Mouse (Mus musculus) liver, embryonic 11.5 days (tissue): ENCODE results near the gene Cd247. TPM values are rescaled to one million over a fixed set of nuclear protein-coding genes. Genes with fewer than 3 reads are reported as not detected.

Experiments
- ATAC-seq: fragments of 200-750 bp; cut with Nextera tagmentation; replicated peaks from 2 replicates; pipeline ENCODE4 v1.8.0; 2017; ENCODE audit warnings: moderate number of reproducible peaks, mild to moderate bottlenecking, moderate TSS enrichment, moderate library complexity; ENCODE audit not compliant: low FRiP score
- DNase-seq: peaks from one replicate; pipeline ENCODE4 v3.0.0-alpha.2; 2017; ENCODE audit warnings: low spot score
- H3K27ac ChIP-seq: fragments of 300-500 bp; sonication (generic); 2 replicates; pipeline ENCODE4 v1.5.1; 2014; ENCODE audit warnings: mild to moderate bottlenecking, low read depth, low read length, control low read depth
- H3K27me3 ChIP-seq: fragments of 300-500 bp; sonication (generic); replicated peaks from 2 replicates; pipeline ENCODE4 v1.6.1; 2014; ENCODE audit warnings: low read length, mixed read lengths; ENCODE audit not compliant: control insufficient read depth, insufficient read depth
- H3K36me3 ChIP-seq: fragments of 300-500 bp; sonication (generic); 2 replicates; pipeline ENCODE4 v1.6.1; 2014; ENCODE audit warnings: mild to moderate bottlenecking, low read length, moderate library complexity, mixed read lengths; ENCODE audit not compliant: control insufficient read depth, insufficient read depth
- H3K4me1 ChIP-seq: fragments of 300-500 bp; sonication (generic); replicated peaks from 2 replicates; pipeline ENCODE4 v1.6.1; 2014; ENCODE audit warnings: low read length, mixed read lengths; ENCODE audit not compliant: control insufficient read depth, insufficient read depth
- H3K4me2 ChIP-seq: fragments of 300-500 bp; sonication (generic); 2 replicates; pipeline ENCODE4 v1.6.1; 2014; ENCODE audit warnings: mild to moderate bottlenecking, control low read depth, moderate library complexity
- H3K4me3 ChIP-seq: fragments of 300-500 bp; sonication (generic); 2 replicates; pipeline ENCODE4 v1.5.1; 2014; ENCODE audit warnings: low read depth, low read length, control low read depth
- H3K9ac ChIP-seq: fragments of 300-500 bp; sonication (generic); 2 replicates; pipeline ENCODE4 v1.6.1; 2014; ENCODE audit warnings: low read depth, low read length, control low read depth
- H3K9me3 ChIP-seq: fragments of 300-500 bp; sonication (generic); 2 replicates; pipeline ENCODE4 v1.6.1; 2016; ENCODE audit warnings: low read length, inconsistent platforms, mixed read lengths; ENCODE audit not compliant: control insufficient read depth
- WGBS: fragments of 180-500 bp; shearing (Covaris S2); extraction: QIAGEN DNeasy Blood & Tissue Kit; methylation state at CpG from one replicate; pipeline ENCODE4 v1.1.7; 2014; 5-methylcytosine and 5-hydroxymethylcytosine counted together
- polyA plus RNA-seq: library from polyadenylated mRNA; unstranded; fragments of >200 nt; fragmentation: Nextera tagmentation; extraction: Ambion mirVana; gene quantifications from 2 replicates; pipeline ENCODE4 v1.2.1, GENCODE M21; 2014

The Cd247 gene
- polyA plus RNA-seq, 1 experiment from 2014 or later: 0.77 TPM

DNA sequence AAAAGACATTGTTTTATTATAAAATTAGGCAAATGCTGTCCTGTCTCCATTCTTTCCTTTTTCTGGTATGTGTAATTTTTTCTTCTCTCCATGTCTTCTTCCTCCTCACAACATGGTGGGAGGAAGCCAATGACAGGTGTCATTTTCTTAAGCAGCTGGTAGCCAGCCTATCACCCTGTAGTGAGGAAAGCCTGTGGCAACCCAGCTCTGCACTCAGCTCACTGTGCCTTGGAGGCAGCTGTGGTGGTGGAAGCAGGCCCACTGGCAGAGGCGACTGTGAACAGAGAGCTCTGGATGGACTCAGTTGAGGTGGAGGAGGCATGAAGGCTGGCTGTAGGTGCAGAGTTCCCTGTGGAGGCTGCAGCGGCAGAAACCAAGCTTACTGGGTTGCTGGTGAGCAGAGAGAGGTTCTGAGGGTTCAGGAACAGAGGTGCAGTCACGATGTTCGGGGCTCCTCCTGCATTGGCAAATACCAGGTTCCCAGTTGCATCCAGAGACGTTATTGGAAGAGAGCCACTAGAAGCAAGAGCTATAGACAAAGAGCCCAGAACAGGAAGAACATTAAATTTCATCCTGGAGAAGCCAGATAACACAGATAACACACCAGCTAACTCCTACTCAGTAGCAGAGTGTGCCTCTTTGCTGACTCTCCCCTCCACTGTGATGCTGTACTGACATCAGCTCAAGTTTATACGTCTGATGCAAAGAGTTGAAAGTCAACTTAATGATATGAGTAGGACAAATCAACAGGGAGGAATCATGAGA, 87.2 kb downstream of the Cd247 start:
- no peak overlapping the region for H3K4me2 ChIP-seq
- no peak overlapping the region for H3K4me3 ChIP-seq
- H3K36me3 ChIP-seq: 0 out of 2 replicates have a peak, but pooled peaks cover 2% of the 10 kb centered on the region
- ATAC-seq (peak; percentile 47; the same call in 1 of the 2 replicates), DNase-seq (no peak)
- no peaks in the 10 kb centered on the region for H3K27me3 ChIP-seq
- 75% methylated on average over 6 of the region's 6 CpGs for WGBS
- no peaks in the 10 kb centered on the region for H3K9me3 ChIP-seq
- no peaks in the 10 kb centered on the region; the same call in 1 of the 2 replicates for H3K4me1 ChIP-seq
- H3K27ac ChIP-seq: no peak overlapping the region
- H3K9ac ChIP-seq: no peak overlapping the region

DNA sequence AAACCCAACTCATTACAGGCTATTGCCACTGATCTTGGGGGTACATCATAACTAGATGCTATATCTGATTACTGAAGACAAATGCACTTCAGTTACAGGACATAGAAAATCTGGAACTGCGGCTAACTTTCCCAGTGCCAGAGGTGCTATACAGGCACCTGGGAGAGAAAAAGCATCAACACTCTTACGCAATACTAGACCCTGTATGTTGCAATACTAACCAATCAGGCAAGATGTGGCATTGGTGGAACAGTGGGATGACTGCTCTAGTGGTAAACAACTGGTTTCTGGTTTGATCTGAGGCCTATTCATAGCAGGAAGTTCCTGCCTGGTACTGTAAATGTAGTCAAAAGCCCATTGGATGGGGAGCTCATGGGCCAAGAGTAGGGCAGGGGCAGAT, 90.3 kb downstream of the Cd247 start:
- no peak overlapping the region for H3K4me3 ChIP-seq
- ATAC-seq (no peak), DNase-seq (no peak)
- 96% methylated on average over 2 of the region's 2 CpGs for WGBS
- H3K36me3 ChIP-seq: 0 out of 2 replicates have a peak, but pooled peaks cover 2% of the 10 kb centered on the region
- no peaks in the 10 kb centered on the region; the same call in 1 of the 2 replicates for H3K4me1 ChIP-seq
- H3K9me3 ChIP-seq: no peaks in the 10 kb centered on the region
- H3K4me2 ChIP-seq: no peak overlapping the region
- H3K27ac ChIP-seq: no peak overlapping the region
- no peak overlapping the region for H3K9ac ChIP-seq
- H3K27me3 ChIP-seq: no peaks in the 10 kb centered on the region

DNA sequence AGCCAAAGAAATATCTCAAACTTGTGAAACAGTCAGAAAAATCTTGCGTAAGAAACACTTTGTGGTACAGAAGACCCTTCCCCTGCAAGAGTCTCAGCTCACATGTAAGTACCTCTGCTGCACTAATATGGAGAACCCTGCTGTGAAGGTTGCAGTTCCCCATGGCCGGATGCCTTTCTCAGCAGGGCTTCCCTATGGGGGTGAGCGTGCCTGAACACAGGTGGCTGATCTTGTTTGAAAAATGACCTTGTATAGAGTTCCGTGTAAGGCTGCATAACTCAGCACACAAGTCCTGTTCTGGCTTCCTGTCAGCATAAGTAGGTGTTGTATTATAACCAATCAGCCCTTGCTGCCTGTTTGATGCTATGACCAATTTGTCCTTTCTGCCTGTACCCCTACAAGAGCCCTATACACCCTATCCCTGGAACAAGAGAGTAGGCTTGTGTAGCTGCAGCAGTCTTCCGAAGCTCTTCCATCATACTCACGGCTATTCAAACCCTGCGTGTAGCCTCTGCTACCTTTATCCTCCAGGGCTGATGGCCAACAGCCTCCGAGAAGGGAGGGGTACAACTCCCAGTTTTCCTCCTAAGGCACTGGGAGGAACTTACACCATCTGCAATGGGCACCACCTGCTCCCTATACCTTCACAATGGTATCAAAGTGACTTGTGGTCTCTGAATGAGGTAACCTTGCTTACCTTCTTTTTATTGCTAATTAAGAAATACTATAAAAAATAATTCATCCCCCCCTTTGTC, 93.8 kb downstream of the Cd247 start:
- H3K36me3 ChIP-seq: 0 out of 2 replicates have a peak, but pooled peaks cover 2% of the 10 kb centered on the region
- H3K27me3 ChIP-seq: no peaks in the 10 kb centered on the region

DNA sequence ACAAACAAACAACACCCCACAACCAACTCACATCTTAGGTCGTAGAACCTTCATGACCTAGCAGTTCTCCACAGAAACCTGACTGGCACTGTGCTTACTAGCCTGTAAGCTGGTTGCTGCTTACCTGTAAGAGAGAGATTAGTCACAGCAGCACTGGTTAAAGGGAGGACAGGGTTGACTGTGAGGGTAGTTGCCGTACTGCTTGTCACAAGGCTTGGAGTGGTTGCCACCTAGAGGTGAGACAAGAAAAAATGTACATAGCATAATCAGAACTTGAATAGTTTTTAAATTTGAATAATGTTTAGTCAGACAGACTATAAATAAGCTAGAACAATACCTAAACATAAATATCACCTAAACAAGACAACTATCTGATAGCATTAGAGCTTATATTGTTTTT, 103.2 kb downstream of the Cd247 start:
- H3K27ac ChIP-seq: no peak overlapping the region
- peaks cover 12% of the 10 kb centered on the region for H3K36me3 ChIP-seq
- no peak overlapping the region for H3K9ac ChIP-seq
- no peak for ATAC-seq
- DNase-seq: no peak
- 93% methylated on average over 2 of the region's 2 CpGs for WGBS
- no peak overlapping the region for H3K4me3 ChIP-seq
- H3K9me3 ChIP-seq: no peaks in the 10 kb centered on the region
- no peak overlapping the region for H3K4me2 ChIP-seq
- no peaks in the 10 kb centered on the region for H3K27me3 ChIP-seq
- H3K4me1 ChIP-seq: no peaks in the 10 kb centered on the region

More for the DNA sequence above, 93.8 kb downstream of the Cd247 start:
- no peak for DNase-seq
- Histone ChIP-seq H3K4me2 (no peak overlapping the region), H3K9ac (no peak overlapping the region), H3K9me3 (no peaks in the 10 kb centered on the region), H3K27ac (no peak overlapping the region), H3K4me1 (no peaks in the 10 kb centered on the region), H3K4me3 (no peak overlapping the region)
- WGBS: 80% methylated on average over 8 of the region's 8 CpGs
- ATAC-seq: no peak

DNA sequence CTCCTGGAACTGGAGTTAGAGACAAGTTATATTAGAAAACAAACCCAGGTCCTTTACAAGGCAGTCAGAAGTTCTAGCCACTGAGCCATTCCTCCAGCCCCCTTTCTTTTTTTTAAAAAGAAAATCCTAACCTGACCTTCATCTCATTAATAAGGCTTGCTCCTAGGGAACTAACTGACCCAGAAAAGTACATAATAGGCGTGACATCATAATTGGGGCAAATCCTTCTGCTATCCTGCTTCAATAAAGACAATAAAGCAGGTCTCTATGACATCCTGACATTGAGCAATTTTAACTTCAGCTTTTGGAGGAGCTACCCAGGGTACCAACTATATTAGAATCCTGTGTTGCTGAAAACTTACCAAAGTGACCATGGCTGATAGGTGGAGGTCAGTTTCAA, 115.1 kb downstream of the Cd247 start:
- DNase-seq: no peak
- H3K27ac ChIP-seq: no peak overlapping the region
- no peaks in the 10 kb centered on the region for H3K27me3 ChIP-seq
- H3K9me3 ChIP-seq: no peaks in the 10 kb centered on the region
- 0 out of 2 replicates have a peak, but pooled peaks cover 2% of the 10 kb centered on the region for H3K36me3 ChIP-seq
- ATAC-seq: no peak
- H3K4me2 ChIP-seq: no peak overlapping the region
- H3K4me3 ChIP-seq: no peak overlapping the region
- H3K4me1 ChIP-seq: no peaks in the 10 kb centered on the region
- 90% methylated on average over 1 of the region's 1 CpGs for whole genome bisulfite sequencing
- no peak overlapping the region for H3K9ac ChIP-seq

DNA sequence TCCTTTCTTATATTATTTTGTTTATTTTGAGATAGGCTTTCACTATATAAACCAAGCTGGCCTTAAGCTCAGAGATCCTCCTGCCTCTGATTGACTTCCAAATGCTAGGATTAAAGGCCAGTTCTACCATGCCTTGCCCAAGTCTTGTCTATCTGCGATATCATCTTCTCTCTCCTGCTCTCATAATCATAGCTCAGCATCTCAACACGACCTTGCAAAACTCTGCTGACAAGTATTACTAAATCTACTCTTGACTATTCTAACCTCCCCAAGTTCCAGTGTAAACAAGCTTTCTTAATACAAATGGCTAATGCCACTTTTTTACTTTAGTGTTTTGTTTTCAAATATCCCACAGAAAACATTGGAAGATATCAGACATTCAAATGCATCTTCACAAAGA, 119.7 kb downstream of the Cd247 start:
- WGBS: 93% methylated on average over 2 of the region's 2 CpGs
- no peaks in the 10 kb centered on the region for H3K4me1 ChIP-seq
- 0 out of 2 replicates have a peak, but pooled peaks cover 2% of the 10 kb centered on the region for H3K36me3 ChIP-seq
- no peak overlapping the region for H3K9ac ChIP-seq
- DNase-seq: no peak
- H3K4me3 ChIP-seq: no peak overlapping the region
- ATAC-seq: no peak
- no peaks in the 10 kb centered on the region for H3K27me3 ChIP-seq
- no peak overlapping the region for H3K27ac ChIP-seq
- H3K9me3 ChIP-seq: no peaks in the 10 kb centered on the region
- H3K4me2 ChIP-seq: no peak overlapping the region

DNA sequence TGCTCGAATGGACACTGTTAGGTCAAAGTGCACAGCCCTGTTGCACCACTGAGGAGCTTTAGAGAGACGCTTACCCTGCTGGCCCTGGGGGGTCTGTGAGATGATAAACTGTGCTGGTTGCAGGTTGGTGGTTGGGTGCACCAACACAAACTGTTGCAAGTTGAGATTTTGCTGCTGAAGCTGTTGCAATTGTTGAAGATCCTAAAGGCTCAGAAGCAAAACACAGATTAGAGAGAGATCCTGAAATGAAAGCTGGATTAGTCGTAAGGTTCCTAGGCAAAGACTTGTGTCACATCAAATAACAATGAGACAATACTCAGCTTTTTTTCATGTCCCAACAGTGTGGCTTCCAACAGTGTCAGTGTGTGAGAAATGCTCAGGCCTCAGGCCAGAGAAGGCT, 120.3 kb downstream of the Cd247 start:
- WGBS: 78% methylated on average over 3 of the region's 3 CpGs
- no peak overlapping the region for H3K4me3 ChIP-seq

DNA sequence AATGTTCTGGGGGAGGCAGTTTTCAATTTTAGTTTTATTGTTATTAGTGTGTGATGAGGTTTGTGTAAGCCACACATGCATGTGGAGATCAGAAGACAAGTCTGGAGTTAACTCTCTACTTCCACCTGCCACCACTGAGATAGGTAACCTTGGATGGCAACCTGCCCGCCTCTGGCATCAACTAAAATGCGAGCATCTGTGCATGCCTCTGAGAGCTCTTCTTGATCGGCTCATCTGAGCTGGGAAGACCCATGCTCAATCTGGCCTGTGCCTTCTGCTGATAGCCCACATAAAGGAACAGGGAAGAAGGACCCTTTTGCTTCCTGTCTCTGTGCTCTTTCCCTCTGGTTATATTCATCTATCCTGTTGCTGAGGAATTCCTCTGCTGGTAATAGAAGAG, 121.0 kb downstream of the Cd247 start:
- Histone ChIP-seq H3K27me3 (no peaks in the 10 kb centered on the region), H3K4me2 (no peak overlapping the region), H3K27ac (no peak overlapping the region), H3K9ac (no peak overlapping the region), H3K4me3 (no peak overlapping the region), H3K9me3 (no peaks in the 10 kb centered on the region), H3K4me1 (no peaks in the 10 kb centered on the region), H3K36me3 (0 out of 2 replicates have a peak, but pooled peaks cover 2% of the 10 kb centered on the region)
- 95% methylated on average over 3 of the region's 3 CpGs for WGBS
- DNase-seq: no peak
- no peak for ATAC-seq

More for the DNA sequence above, 120.3 kb downstream of the Cd247 start:
- Histone ChIP-seq H3K9ac (no peak overlapping the region), H3K27ac (no peak overlapping the region), H3K4me1 (no peaks in the 10 kb centered on the region), H3K9me3 (no peaks in the 10 kb centered on the region), H3K4me2 (no peak overlapping the region), H3K27me3 (no peaks in the 10 kb centered on the region), H3K36me3 (0 out of 2 replicates have a peak, but pooled peaks cover 2% of the 10 kb centered on the region)
- ATAC-seq (no peak), DNase-seq (no peak)
